Mouse (Mus musculus) embryonic fibroblast, embryonic 13.5 days (primary cell): ENCODE measurements around the gene Ear14.
"Not testable (repeated sequence)": the region's sequence is repeated elsewhere in the genome, so short reads cannot be mapped to it uniquely, and the experiment has no call there.

ENCODE experiments used
- CTCF ChIP-seq: IDR thresholded peaks from 2 replicates; pipeline ENCODE4 v1.5.1; 2011; ENCODE audit warnings: mild to moderate bottlenecking, control low read depth, low read length, moderate library complexity, borderline replicate concordance; ENCODE audit not compliant: insufficient read depth
- POLR2A ChIP-seq: IDR thresholded peaks from 2 replicates; pipeline ENCODE4 v1.6.1; 2011; ENCODE audit warnings: low read depth, mild to moderate bottlenecking, control low read depth, low read length, moderate library complexity

DNA sequence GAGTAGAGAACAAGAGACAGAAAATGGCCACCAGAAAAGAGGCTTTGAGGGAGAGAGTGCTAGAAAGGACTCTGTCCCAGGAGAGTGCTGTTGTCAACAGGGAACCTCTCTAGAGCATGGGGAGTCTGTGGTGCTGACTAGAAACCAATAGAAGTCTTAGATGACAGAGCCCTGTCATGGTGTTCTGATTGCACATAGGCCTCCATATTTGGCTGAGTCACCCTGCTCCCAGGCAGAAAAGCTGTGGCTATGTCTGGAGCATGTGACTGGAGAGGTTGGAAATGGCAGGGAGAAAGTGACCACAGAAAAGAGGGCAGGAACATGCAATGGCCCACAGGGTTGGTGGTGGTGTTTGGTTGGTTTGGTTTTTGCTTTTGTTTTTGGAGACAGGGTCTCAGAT lies 49.0 kb downstream of the Ear14 start:
- TF ChIP-seq CTCF, POLR2A: not testable (repeated sequence)
